Mouse (Mus musculus) heart, adult 8-10 months (tissue): ENCODE measurements at regions not wholly inside any gene's neighbourhood (a gene's known extent, or its start where the extent isn't known, plus 50 kb on each side); places are given as distances from the start of the nearest gene placed in this dataset.

Source experiments
- DNase-seq: peaks from one replicate; pipeline ENCODE4 v3.0.0; 2022; ENCODE audit warnings: low spot score

DNA sequence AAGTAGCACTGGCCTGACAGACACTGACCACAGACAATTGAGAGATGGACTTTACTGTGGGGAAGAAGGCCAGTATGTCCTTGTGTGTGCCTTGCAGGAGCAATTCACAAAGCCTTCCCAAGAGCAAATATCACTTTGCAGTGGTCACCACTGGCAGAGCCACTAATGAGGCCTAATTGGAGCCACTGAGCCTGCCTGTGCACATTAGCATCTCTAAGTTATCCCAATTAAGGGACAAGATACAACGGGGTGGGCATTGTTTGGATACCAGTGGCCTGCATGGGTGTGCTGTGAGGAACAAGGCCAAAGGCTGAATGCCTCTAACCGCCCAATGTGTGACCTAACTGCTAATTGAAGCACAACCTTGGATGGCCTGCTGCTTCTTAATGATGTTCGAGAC, 433.4 kb upstream of the Ptbp2 start:
- DNase-seq = no peak

DNA sequence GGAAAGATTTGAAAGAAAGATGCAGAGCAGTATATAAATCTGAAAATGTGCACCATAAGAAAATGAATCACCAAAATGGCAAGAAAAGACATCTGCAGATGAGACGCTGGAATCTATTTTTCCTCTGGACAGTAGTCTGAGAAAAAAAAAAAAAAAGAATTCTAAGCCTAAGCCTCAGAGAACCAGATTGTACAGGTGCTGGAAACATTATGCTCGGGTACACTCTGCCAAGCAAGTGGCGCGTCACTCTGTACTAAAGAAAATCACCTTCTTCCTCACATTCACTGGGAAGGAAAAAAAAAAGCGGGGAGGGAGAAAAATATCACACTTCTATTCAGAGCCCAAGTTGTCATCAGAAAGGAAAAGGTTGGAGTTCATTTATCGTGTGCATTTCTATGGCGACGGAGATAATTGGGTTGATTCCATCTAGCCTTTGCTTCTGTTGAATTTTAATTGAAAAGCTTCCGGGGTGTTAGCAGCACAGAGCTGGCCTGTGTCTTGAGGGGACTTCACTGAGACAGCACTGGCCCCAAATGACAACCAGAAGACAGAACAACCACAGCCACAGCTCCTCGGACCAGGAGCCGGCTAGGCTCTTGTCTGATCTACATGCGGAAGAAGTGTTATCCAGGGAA, 430.5 kb upstream of the Ptbp2 start:
- no peak for DNase-seq

DNA sequence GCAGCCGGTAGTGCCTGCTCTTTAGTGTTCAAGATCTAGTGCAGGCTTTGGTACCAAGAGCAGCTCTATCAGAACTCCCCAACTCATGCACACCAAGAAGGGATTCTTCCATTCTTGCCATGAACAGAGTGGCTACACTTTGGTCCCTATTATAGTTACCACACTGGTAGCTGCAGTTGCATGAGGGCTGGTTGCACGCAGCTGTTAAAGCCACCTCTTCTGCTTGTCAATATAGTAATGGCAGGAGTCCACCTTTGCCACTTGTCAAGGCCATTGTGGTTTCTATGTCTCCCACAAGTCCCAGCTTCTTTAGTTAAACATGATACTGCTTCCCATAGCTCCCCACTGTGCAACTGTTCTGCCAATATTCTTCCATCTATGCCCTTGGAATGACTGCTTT, 415.1 kb upstream of the Ptbp2 start:
- DNase-seq = no peak

DNA sequence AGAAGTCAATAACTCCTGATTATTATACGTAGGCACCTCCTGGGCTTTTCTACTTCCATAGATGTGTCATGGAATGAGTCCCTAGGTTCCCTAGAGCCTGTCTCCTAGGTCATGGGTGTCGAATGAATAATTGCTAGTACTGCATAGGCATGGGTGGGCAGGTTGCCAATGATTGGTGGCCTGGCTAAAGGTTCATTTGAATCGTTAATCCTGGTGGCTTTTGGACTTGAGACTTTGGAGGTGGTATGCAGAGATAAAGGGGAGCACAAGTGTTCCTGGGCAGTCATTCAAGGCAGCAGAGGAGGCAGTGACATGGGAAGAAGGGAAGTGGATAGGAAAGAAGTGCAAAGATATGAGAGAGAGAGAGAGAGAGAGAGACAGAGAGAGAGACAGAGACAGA, 410.2 kb upstream of the Ptbp2 start:
- DNase-seq = no peak

DNA sequence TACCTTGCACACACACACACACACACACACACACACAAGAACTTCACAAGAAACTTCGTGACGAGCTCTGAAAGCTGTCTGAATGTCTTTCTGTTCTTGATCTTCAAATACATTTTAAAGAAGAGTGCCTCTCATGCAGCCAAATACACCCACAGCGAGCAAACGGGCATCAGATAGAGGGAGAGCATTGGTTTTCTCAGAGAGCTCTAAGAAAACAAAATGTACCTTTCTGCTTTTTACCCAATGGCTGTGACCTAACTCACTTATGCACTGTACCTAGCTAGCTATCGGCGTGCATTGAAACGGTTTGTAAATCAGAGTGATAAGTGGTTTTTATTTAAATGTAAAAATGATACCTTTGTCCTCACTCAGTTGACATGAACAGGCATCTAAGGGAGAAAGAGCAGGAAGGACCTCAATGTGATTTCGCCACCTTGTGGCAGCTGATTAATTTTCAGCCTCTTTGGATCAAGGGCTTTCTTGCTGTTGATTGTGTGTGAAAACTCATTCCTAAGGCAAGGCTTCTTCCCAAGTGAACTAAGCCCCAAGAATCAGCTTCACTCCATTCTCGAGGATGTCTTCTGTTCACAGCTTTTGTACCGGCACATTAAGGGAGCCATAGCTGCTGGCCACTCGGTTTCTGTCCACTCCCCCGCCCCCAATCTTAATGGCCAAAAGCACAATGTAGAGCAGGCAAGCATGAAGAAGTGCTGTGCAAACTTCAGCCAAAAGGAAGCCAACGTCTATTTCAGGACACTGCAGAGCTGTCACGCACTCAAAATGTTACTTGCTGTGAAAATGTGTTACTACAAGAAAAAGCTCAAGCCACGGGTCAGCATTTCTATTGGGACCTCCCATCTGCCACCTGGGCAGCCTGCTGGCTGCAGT, 408.4 kb upstream of the Ptbp2 start:
- peak; percentile 11 for DNase-seq

DNA sequence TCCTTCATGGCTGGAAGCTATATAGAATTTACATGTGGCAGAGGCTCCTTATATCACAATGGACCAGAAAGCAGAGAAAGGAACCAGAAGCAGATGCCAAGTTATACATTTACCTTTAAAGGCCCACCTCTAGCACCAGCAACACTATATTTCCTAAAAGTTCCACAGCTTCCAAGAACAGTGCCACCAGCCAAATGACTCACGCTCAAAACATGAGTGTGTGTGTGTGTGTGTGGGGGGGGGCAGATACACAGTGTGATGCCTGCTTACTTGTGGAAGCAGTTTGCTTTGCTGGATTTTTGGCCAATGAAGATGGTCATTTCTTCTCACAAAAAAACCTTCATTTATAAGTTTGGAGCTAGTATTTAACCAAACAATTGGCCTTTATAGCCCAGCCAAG, 405.3 kb upstream of the Ptbp2 start:
- no peak for DNase-seq

DNA sequence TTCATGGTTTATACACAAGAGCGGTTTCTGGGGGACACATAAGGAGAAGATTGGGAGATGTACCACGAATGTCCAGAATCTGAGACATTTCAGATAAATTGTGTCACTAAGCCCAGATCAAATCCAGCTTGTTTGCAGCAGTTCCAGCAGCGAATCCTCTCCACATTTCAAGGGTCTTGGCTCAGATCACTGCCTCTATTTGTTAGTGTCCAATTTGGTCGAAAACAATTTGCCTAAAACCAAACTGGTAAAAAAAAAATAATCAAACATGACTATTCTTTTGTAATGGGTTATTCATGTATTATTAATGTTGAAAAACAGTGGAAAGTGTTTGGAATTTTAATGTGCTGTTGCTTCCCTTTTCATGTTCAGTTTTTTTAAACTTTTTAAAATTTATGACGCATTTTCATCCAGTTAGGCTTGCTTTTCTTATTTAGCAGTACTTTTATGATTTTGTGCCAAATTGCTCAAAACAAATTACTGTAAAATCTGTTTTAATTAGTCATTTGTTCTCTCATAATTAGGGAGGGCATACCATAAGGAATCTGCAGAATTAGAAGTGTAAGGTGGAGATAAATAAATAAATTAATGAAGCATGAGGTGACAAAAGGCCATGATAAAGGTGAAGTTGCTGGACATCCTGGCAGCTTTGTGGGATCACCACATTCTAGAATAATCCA, 396.8 kb upstream of the Ptbp2 start:
- no peak for DNase-seq

DNA sequence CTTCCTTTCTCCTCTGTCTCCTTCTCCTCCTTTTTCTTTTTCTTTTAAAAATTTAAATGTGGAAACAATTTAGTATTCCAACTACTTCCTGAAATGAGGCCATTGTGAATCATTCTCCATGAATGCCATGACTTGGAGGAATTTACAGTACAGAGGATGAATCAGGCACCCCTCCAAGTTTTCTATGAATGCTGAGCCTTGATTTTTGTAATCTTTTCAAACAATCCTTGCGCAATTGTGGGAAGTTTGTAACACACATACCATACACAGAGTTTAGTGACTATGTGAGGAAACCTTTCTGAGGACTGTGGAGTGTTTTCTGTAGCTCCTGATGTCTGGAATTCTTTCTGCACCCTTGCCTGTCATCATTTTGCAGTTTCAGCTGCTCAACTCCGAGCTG, 391.4 kb upstream of the Ptbp2 start:
- DNase-seq = no peak
